Mouse (Mus musculus) c-Kit-positive CD71-negative TER-119-negative erythroid progenitor cells, embryonic 14.5 days (primary cell): Measurements from ENCODE around the gene Fcrl1.
"Not testable (repeated sequence)": the region's sequence is repeated elsewhere in the genome, so short reads cannot be mapped to it uniquely, and the experiment has no call there.

Experiments
- DNase-seq: peaks from one replicate; pipeline ENCODE4 v3.0.0-alpha.2; 2013; ENCODE audit warnings: low read depth

Fcrl1 gene

GRCm38 (mm10) chr3:87376195-87377165 is at the start of gene Fcrl1:
Gene Fcrl1, plus strand, starts transcription at chr3:87376387.
- DNase-seq, result peak; percentile 28

- no peak for DNase-seq
Measured at GRCm38 (mm10) chr3:87337899-87338298, 38.3 kb upstream of the Fcrl1 start.

- DNase-seq, result not testable (repeated sequence)
Measured at GRCm38 (mm10) chr3:87350992-87351391, 25.2 kb upstream of the Fcrl1 start.

GRCm38 (mm10) chr3:87357581-87357980 is 18.6 kb upstream of the Fcrl1 start, which contains the start of gene Cd5l:
Gene Cd5l, plus strand, starts transcription at chr3:87357881.
- no peak for DNase-seq

GRCm38 (mm10) chr3:87359215-87359614 is 17.0 kb upstream of the Fcrl1 start:
- no peak for DNase-seq

GRCm38 (mm10) chr3:87360466-87360865 is 15.7 kb upstream of the Fcrl1 start:
- no peak for DNase-seq

- DNase-seq, result no peak
Measured at GRCm38 (mm10) chr3:87365691-87366090, 10.5 kb upstream of the Fcrl1 start.

- DNase-seq, result no peak
Measured at GRCm38 (mm10) chr3:87367511-87367910, 8.7 kb upstream of the Fcrl1 start.

- DNase-seq, result no peak
Measured at GRCm38 (mm10) chr3:87369181-87369580, 7.0 kb upstream of the Fcrl1 start.

GRCm38 (mm10) chr3:87377228-87377627 is 1.0 kb downstream of the Fcrl1 start:
- DNase-seq, result no peak

GRCm38 (mm10) chr3:87377719-87378118 is 1.5 kb downstream of the Fcrl1 start:
- DNase-seq, result no peak

- not testable (repeated sequence) for DNase-seq
Measured at GRCm38 (mm10) chr3:87379641-87380315, 3.6 kb downstream of the Fcrl1 start.

- no peak for DNase-seq
Measured at GRCm38 (mm10) chr3:87381806-87382712, 5.9 kb downstream of the Fcrl1 start.

- no peak for DNase-seq
Measured at GRCm38 (mm10) chr3:87383308-87383707, 7.1 kb downstream of the Fcrl1 start.

- no peak for DNase-seq
Measured at GRCm38 (mm10) chr3:87385105-87385504, 8.9 kb downstream of the Fcrl1 start.

- DNase-seq, result no peak
Measured at GRCm38 (mm10) chr3:87390935-87391334, 14.7 kb downstream of the Fcrl1 start.

GRCm38 (mm10) chr3:87398809-87399208 is 22.6 kb downstream of the Fcrl1 start:
- DNase-seq, result no peak

- DNase-seq, result no peak
Measured at GRCm38 (mm10) chr3:87399906-87400305, 23.7 kb downstream of the Fcrl1 start.

GRCm38 (mm10) chr3:87401321-87401720 is 25.1 kb downstream of the Fcrl1 start:
- DNase-seq, result peak; percentile 22

GRCm38 (mm10) chr3:87408171-87408570 is 32.0 kb downstream of the Fcrl1 start:
- DNase-seq, result peak; percentile 63

GRCm38 (mm10) chr3:87409196-87409935 is 33.2 kb downstream of the Fcrl1 start:
- no peak for DNase-seq
